Mouse (Mus musculus) neural tube, embryonic 13.5 days (tissue): Measurements from ENCODE around the gene Cdk14. TPM values are rescaled to one million over a fixed set of nuclear protein-coding genes. Genes with fewer than 3 reads are reported as not detected.

ENCODE experiments used
- ATAC-seq: fragments of 200-750 bp; cut with Nextera tagmentation; 2 replicates; pipeline ENCODE4 v1.8.0; 2017; ENCODE audit warnings: low read depth, mild to moderate bottlenecking, moderate TSS enrichment, moderate library complexity
- H3K27ac ChIP-seq: fragments of 300-500 bp; sonication (generic); replicated peaks from 2 replicates; pipeline ENCODE4 v1.5.1; 2015; ENCODE audit warnings: moderate library complexity, mild to moderate bottlenecking, inconsistent platforms
- H3K27me3 ChIP-seq: fragments of 300-500 bp; sonication (generic); 2 replicates; pipeline ENCODE4 v1.6.1; 2015; ENCODE audit warnings: mild to moderate bottlenecking, inconsistent platforms
- H3K36me3 ChIP-seq: fragments of 300-500 bp; sonication (generic); 2 replicates; pipeline ENCODE4 v1.6.1; 2015; ENCODE audit warnings: mild to moderate bottlenecking, inconsistent platforms
- H3K4me1 ChIP-seq: fragments of 300-500 bp; sonication (generic); replicated peaks from 2 replicates; pipeline ENCODE4 v1.6.1; 2015; ENCODE audit warnings: inconsistent platforms
- H3K4me2 ChIP-seq: fragments of 300-500 bp; sonication (generic); 2 replicates; pipeline ENCODE4 v1.6.1; 2015; ENCODE audit warnings: inconsistent platforms, mild to moderate bottlenecking, moderate library complexity
- H3K4me3 ChIP-seq: fragments of 300-500 bp; sonication (generic); 2 replicates; pipeline ENCODE4 v1.5.1; 2015; ENCODE audit warnings: mild to moderate bottlenecking, inconsistent platforms
- H3K9ac ChIP-seq: fragments of 300-500 bp; sonication (generic); 2 replicates; pipeline ENCODE4 v1.6.1; 2015; ENCODE audit warnings: moderate library complexity, mild to moderate bottlenecking, inconsistent platforms
- H3K9me3 ChIP-seq: fragments of 300-500 bp; sonication (generic); 2 replicates; pipeline ENCODE4 v1.6.1; 2016; ENCODE audit warnings: inconsistent platforms
- WGBS: fragments of 180-500 bp; shearing (Covaris S2); methylation state at CpG from one replicate; pipeline ENCODE4 v1.1.7; 2015; 5-methylcytosine and 5-hydroxymethylcytosine counted together
- polyA plus RNA-seq: library from polyadenylated mRNA; unstranded; fragments of >200 nt; fragmentation: Nextera tagmentation; extraction: Ambion mirVana; gene quantifications from 2 replicates; pipeline ENCODE4 v1.2.1, GENCODE M21; 2015

Gene Cdk14
- polyA plus RNA-seq, 1 experiment from 2014 or later = 27.0 TPM

- Histone ChIP-seq H3K27me3 (no peaks in the 10 kb centered on the region), H3K27ac (no peak overlapping the region), H3K4me3 (no peak overlapping the region), H3K4me1 (peaks cover 12% of the 10 kb centered on the region), H3K36me3 (no peaks in the 10 kb centered on the region), H3K9me3 (peaks cover 4% of the 10 kb centered on the region; the same call in 1 of the 2 replicates), H3K4me2 (no peak overlapping the region), H3K9ac (no peak overlapping the region)
- ATAC-seq = no peak
- 83% methylated on average over 3 of the region's 3 CpGs for WGBS
These were observed 401.2 kb downstream of the Cdk14 start for GRCm38 (mm10) chr5:5018959-5019358.

GRCm38 (mm10) chr5:5018242-5018641, 401.9 kb downstream of the Cdk14 start:
- ATAC-seq = no peak
- Histone ChIP-seq H3K27ac (no peak overlapping the region), H3K9ac (no peak overlapping the region), H3K4me3 (no peak overlapping the region), H3K4me2 (no peak overlapping the region), H3K36me3 (no peaks in the 10 kb centered on the region), H3K4me1 (peaks cover 12% of the 10 kb centered on the region), H3K9me3 (peaks cover 4% of the 10 kb centered on the region; the same call in 1 of the 2 replicates), H3K27me3 (no peaks in the 10 kb centered on the region)
- WGBS = 87% methylated on average over 2 of the region's 2 CpGs

GRCm38 (mm10) chr5:5013783-5014182, 406.3 kb downstream of the Cdk14 start:
- ATAC-seq = no peak
- no peak overlapping the region for H3K27ac ChIP-seq
- H3K4me1 ChIP-seq = no peaks in the 10 kb centered on the region
- no peaks in the 10 kb centered on the region for H3K36me3 ChIP-seq
- H3K9ac ChIP-seq = no peak overlapping the region
- WGBS = 88% methylated on average over 3 of the region's 3 CpGs
- no peak overlapping the region for H3K4me3 ChIP-seq
- H3K4me2 ChIP-seq = no peak overlapping the region
- H3K9me3 ChIP-seq = peaks cover 4% of the 10 kb centered on the region; the same call in 1 of the 2 replicates
- no peaks in the 10 kb centered on the region for H3K27me3 ChIP-seq

- Histone ChIP-seq H3K4me2 (no peak overlapping the region), H3K4me1 (peaks cover 7% of the 10 kb centered on the region; the same call in 1 of the 2 replicates), H3K9ac (no peak overlapping the region), H3K27ac (no peak overlapping the region), H3K9me3 (peaks cover 4% of the 10 kb centered on the region; the same call in 1 of the 2 replicates), H3K27me3 (no peaks in the 10 kb centered on the region), H3K36me3 (no peaks in the 10 kb centered on the region), H3K4me3 (no peak overlapping the region)
- 87% methylated on average over 7 of the region's 7 CpGs for WGBS
- ATAC-seq = no peak
These were observed 407.4 kb downstream of the Cdk14 start for GRCm38 (mm10) chr5:5012521-5013346.

GRCm38 (mm10) chr5:5008153-5008745, 411.9 kb downstream of the Cdk14 start:
- 80% methylated on average over 4 of the region's 4 CpGs for WGBS
- H3K27me3 ChIP-seq = no peaks in the 10 kb centered on the region
- no peak for ATAC-seq

GRCm38 (mm10) chr5:5007489-5008152, 412.5 kb downstream of the Cdk14 start:
- no peaks in the 10 kb centered on the region for H3K27me3 ChIP-seq
- H3K9me3 ChIP-seq = no peaks in the 10 kb centered on the region
- peaks cover 13% of the 10 kb centered on the region; the same call in 1 of the 2 replicates for H3K4me1 ChIP-seq
- H3K9ac ChIP-seq = no peak overlapping the region
- H3K27ac ChIP-seq = peak overlapping the region; percentile 9; the same call in 1 of the 2 replicates
- no peaks in the 10 kb centered on the region for H3K36me3 ChIP-seq
- H3K4me3 ChIP-seq = no peak overlapping the region
- no peak overlapping the region for H3K4me2 ChIP-seq
- 82% methylated on average over 15 of the region's 15 CpGs for WGBS
- peak; percentile 65 for ATAC-seq

More at GRCm38 (mm10) chr5:5008153-5008745, 411.9 kb downstream of the Cdk14 start:
- H3K4me3 ChIP-seq = no peak overlapping the region
- H3K4me2 ChIP-seq = no peak overlapping the region
- H3K4me1 ChIP-seq = peaks cover 13% of the 10 kb centered on the region; the same call in 1 of the 2 replicates
- no peaks in the 10 kb centered on the region for H3K9me3 ChIP-seq
- no peak overlapping the region for H3K9ac ChIP-seq
- peak overlapping the region; percentile 9; the same call in 1 of the 2 replicates for H3K27ac ChIP-seq
- H3K36me3 ChIP-seq = no peaks in the 10 kb centered on the region

- 97% methylated on average over 1 of the region's 1 CpGs for WGBS
- H3K9ac ChIP-seq = no peak overlapping the region
- H3K27ac ChIP-seq = no peak overlapping the region
- no peak overlapping the region for H3K4me2 ChIP-seq
- H3K9me3 ChIP-seq = no peaks in the 10 kb centered on the region
- no peaks in the 10 kb centered on the region for H3K27me3 ChIP-seq
- H3K4me3 ChIP-seq = no peak overlapping the region
- no peak for ATAC-seq
- peaks cover 13% of the 10 kb centered on the region; the same call in 1 of the 2 replicates for H3K4me1 ChIP-seq
- H3K36me3 ChIP-seq = no peaks in the 10 kb centered on the region
These were observed 414.5 kb downstream of the Cdk14 start for GRCm38 (mm10) chr5:5005633-5006032.

- WGBS = 87% methylated on average over 2 of the region's 2 CpGs
- no peak overlapping the region for H3K4me2 ChIP-seq
- peaks cover 13% of the 10 kb centered on the region; the same call in 1 of the 2 replicates for H3K4me1 ChIP-seq
- H3K27ac ChIP-seq = no peak overlapping the region
- no peak overlapping the region for H3K9ac ChIP-seq
- no peaks in the 10 kb centered on the region for H3K9me3 ChIP-seq
- no peak for ATAC-seq
- H3K4me3 ChIP-seq = no peak overlapping the region
- no peaks in the 10 kb centered on the region for H3K36me3 ChIP-seq
- H3K27me3 ChIP-seq = no peaks in the 10 kb centered on the region
These were observed 415.4 kb downstream of the Cdk14 start for GRCm38 (mm10) chr5:5004740-5005139.

GRCm38 (mm10) chr5:4993192-4993601, 426.9 kb downstream of the Cdk14 start:
- no peak overlapping the region for H3K4me2 ChIP-seq
- no peaks in the 10 kb centered on the region for H3K36me3 ChIP-seq
- no peak overlapping the region for H3K4me3 ChIP-seq
- 0 out of 2 replicates have a peak, but pooled peaks cover 5% of the 10 kb centered on the region for H3K4me1 ChIP-seq
- H3K9ac ChIP-seq = no peak overlapping the region
- no peaks in the 10 kb centered on the region for H3K9me3 ChIP-seq
- ATAC-seq = no peak
- no peak overlapping the region for H3K27ac ChIP-seq
- H3K27me3 ChIP-seq = no peaks in the 10 kb centered on the region
- 84% methylated on average over 4 of the region's 4 CpGs for WGBS

GRCm38 (mm10) chr5:4991023-4991422, 429.1 kb downstream of the Cdk14 start:
- ATAC-seq = no peak
- Histone ChIP-seq H3K36me3 (no peaks in the 10 kb centered on the region), H3K27me3 (no peaks in the 10 kb centered on the region), H3K4me3 (no peak overlapping the region), H3K9ac (no peak overlapping the region), H3K9me3 (no peaks in the 10 kb centered on the region), H3K4me2 (no peak overlapping the region), H3K4me1 (0 out of 2 replicates have a peak, but pooled peaks cover 5% of the 10 kb centered on the region), H3K27ac (no peak overlapping the region)
- WGBS = 77% methylated on average over 2 of the region's 2 CpGs

GRCm38 (mm10) chr5:4990237-4990636, 429.9 kb downstream of the Cdk14 start:
- Histone ChIP-seq H3K4me1 (0 out of 2 replicates have a peak, but pooled peaks cover 5% of the 10 kb centered on the region), H3K27me3 (no peaks in the 10 kb centered on the region), H3K9me3 (no peaks in the 10 kb centered on the region), H3K4me2 (no peak overlapping the region), H3K4me3 (no peak overlapping the region), H3K27ac (no peak overlapping the region), H3K9ac (no peak overlapping the region), H3K36me3 (no peaks in the 10 kb centered on the region)
- WGBS = 35% methylated on average over 5 of the region's 5 CpGs
- ATAC-seq = no peak

- no peak overlapping the region for H3K9ac ChIP-seq
- H3K4me3 ChIP-seq = no peak overlapping the region
- H3K27ac ChIP-seq = no peak overlapping the region
- no peaks in the 10 kb centered on the region for H3K27me3 ChIP-seq
- H3K36me3 ChIP-seq = no peaks in the 10 kb centered on the region
- no peak overlapping the region for H3K4me2 ChIP-seq
- H3K9me3 ChIP-seq = no peaks in the 10 kb centered on the region
- 84% methylated on average over 2 of the region's 2 CpGs for WGBS
- ATAC-seq = no peak
- H3K4me1 ChIP-seq = 0 out of 2 replicates have a peak, but pooled peaks cover 5% of the 10 kb centered on the region
These were observed 433.9 kb downstream of the Cdk14 start for GRCm38 (mm10) chr5:4986181-4986580.
